Comparison of ENCODE assay signal across 8 mouse cellular contexts in genomic region chr19:38395701-38396632, GRCm38 (mm10). TPM values are rescaled to one million over a fixed set of nuclear protein-coding genes. Genes with fewer than 3 reads are reported as not detected.
DNase-seq lines count a peak whose midpoint lies in the region; ATAC-seq and TF ChIP-seq lines count a peak whose summit lies in the region.

Gene Slc35g1, plus strand, starts transcription at chr19:38395980.

- H3K4me1 ChIP-seq in intestine, postnatal 0 days (replicated peaks; ENCODE audit: control insufficient read depth, insufficient read depth, low read length): no peaks in the 10 kb centered on the region
- H3K4me1 ChIP-seq in liver, adult 2 months (ENCODE audit: control insufficient read depth, insufficient read depth, low read length): peaks cover 14% of the 10 kb centered on the region
- no peaks in the 10 kb centered on the region for H3K4me1 ChIP-seq in stomach, embryonic 14.5 days (ENCODE audit: control insufficient read depth, insufficient read depth, low read length)

- no peaks in the 10 kb centered on the region for H3K9me3 ChIP-seq in intestine, postnatal 0 days (ENCODE audit: control insufficient read depth)
- H3K9me3 ChIP-seq in stomach, embryonic 14.5 days (ENCODE audit: control insufficient read depth, low read depth, low read length): no peaks in the 10 kb centered on the region

- peak; percentile 83 for DNase-seq in adrenal gland, postnatal 14 days
- DNase-seq in embryo, embryonic 9.5 days (ENCODE audit: extremely low spot score): peak; percentile 80
- peak; percentile 81 for DNase-seq in liver, adult 2 months (ENCODE audit: extremely low read depth, low read depth, low spot score)

- H3K9ac ChIP-seq in intestine, postnatal 0 days (ENCODE audit: low read depth, low read length): peak within 1 kb of the TSS; percentile 68
- H3K9ac ChIP-seq in liver, adult 2 months (ENCODE audit: low read depth, low read length): peak within 1 kb of the TSS; percentile 99
- peak within 1 kb of the TSS; percentile 57 for H3K9ac ChIP-seq in stomach, embryonic 14.5 days (replicated peaks; ENCODE audit: low read depth, low read length)

- TF ChIP-seq CTCF in C2C12 (IDR thresholded peaks at IDR 0.05; ENCODE audit: control insufficient read depth, insufficient read depth, insufficient read length): no peak
- no peak for TF ChIP-seq CTCF in intestine, postnatal 0 days (IDR thresholded peaks at IDR 0.05; ENCODE audit: low read depth)
- no peak for TF ChIP-seq CTCF in liver, adult 2 months (IDR thresholded peaks at IDR 0.05; ENCODE audit: low read depth, low read length)

- H3K4me2 ChIP-seq in intestine, postnatal 0 days (replicated peaks; ENCODE audit: low read depth): peak within 1 kb of the TSS; percentile 91
- peak within 1 kb of the TSS; percentile 34 for H3K4me2 ChIP-seq in myocyte (ENCODE audit: low read depth)
- peak within 1 kb of the TSS; percentile 79 for H3K4me2 ChIP-seq in stomach, embryonic 14.5 days (replicated peaks; ENCODE audit: low read depth, low read length)

- no peaks in the 10 kb centered on the region for H3K79me3 ChIP-seq in C2C12 (ENCODE audit: low read depth)

- no peaks in the 10 kb centered on the region for H3K36me3 ChIP-seq in C2C12 (ENCODE audit: control insufficient read depth, insufficient read depth)
- no peaks in the 10 kb centered on the region for H3K36me3 ChIP-seq in intestine, postnatal 0 days (ENCODE audit: control insufficient read depth, insufficient read depth)
- H3K36me3 ChIP-seq in liver, adult 2 months (ENCODE audit: control insufficient read depth, insufficient read depth, low read length): peaks cover 6% of the 10 kb centered on the region
- H3K36me3 ChIP-seq in myocyte (ENCODE audit: control insufficient read depth, insufficient read depth): no peaks in the 10 kb centered on the region
- H3K36me3 ChIP-seq in stomach, embryonic 14.5 days (ENCODE audit: control insufficient read depth, insufficient read depth, low read length): no peaks in the 10 kb centered on the region

- H3K79me2 ChIP-seq in C2C12 (ENCODE audit: control insufficient read depth, insufficient read depth) (no peaks in the 10 kb centered on the region), myocyte (ENCODE audit: control insufficient read depth, insufficient read depth) (no peaks in the 10 kb centered on the region)
- peaks cover 13% of the 10 kb centered on the region; the same call in 1 of the 2 replicates for H3K79me2 ChIP-seq in liver, adult 2 months (ENCODE audit: control insufficient read depth, insufficient read depth, low read length)

- peaks cover 7% of the 10 kb centered on the region for H3K27me3 ChIP-seq in C2C12 (ENCODE audit: control insufficient read depth, insufficient read depth, insufficient read length)
- H3K27me3 ChIP-seq in intestine, postnatal 0 days (replicated peaks; ENCODE audit: control insufficient read depth, insufficient read depth, low read length): no peaks in the 10 kb centered on the region
- no peaks in the 10 kb centered on the region for H3K27me3 ChIP-seq in liver, adult 2 months (ENCODE audit: control insufficient read depth, insufficient read depth, low read length)
- H3K27me3 ChIP-seq in myocyte (ENCODE audit: control insufficient read depth, insufficient read depth, insufficient read length): peaks cover 9% of the 10 kb centered on the region
- H3K27me3 ChIP-seq in stomach, embryonic 14.5 days (ENCODE audit: control insufficient read depth, insufficient read depth, low read length): no peaks in the 10 kb centered on the region

- peak; percentile 84 for ATAC-seq in granulocyte monocyte progenitor cell, adult 5-6 weeks (replicated peaks; ENCODE audit: poor library complexity, severe bottlenecking)
- peak; percentile 78 for ATAC-seq in intestine, postnatal 0 days
- ATAC-seq in stomach, embryonic 14.5 days (ENCODE audit: insufficient number of reproducible peaks, insufficient read depth, low FRiP score, low read depth): peak; percentile 90

- peak within 1 kb of the TSS; percentile 64 for H3K27ac ChIP-seq in intestine, postnatal 0 days (ENCODE audit: low read depth, low read length)
- H3K27ac ChIP-seq in liver, adult 2 months (replicated peaks; ENCODE audit: insufficient read depth, low read depth, low read length): peak within 1 kb of the TSS; percentile 98
- H3K27ac ChIP-seq in stomach, embryonic 14.5 days (ENCODE audit: low read length): no peak within 1 kb of the TSS

- WGBS in intestine, postnatal 0 days: 1% methylated on average over 80 of the region's 90 CpGs
- under 1% methylated on average over 88 of the region's 90 CpGs for WGBS in liver, adult 2 months
- 1% methylated on average over 65 of the region's 90 CpGs for WGBS in stomach, embryonic 14.5 days

- H3K4me3 ChIP-seq in C2C12 (ENCODE audit: insufficient read depth, poor library complexity, severe bottlenecking) (no peak within 1 kb of the TSS), myocyte (no peak within 1 kb of the TSS)
- H3K4me3 ChIP-seq in intestine, postnatal 0 days (ENCODE audit: low read depth, low read length): peak within 1 kb of the TSS; percentile 65
- peak within 1 kb of the TSS; percentile 95 for H3K4me3 ChIP-seq in liver, adult 2 months (ENCODE audit: insufficient read depth, low read depth, low read length)
- peak within 1 kb of the TSS; percentile 54 for H3K4me3 ChIP-seq in stomach, embryonic 14.5 days (ENCODE audit: low read depth, low read length)

- peak; percentile 40; the same call in 1 of the 2 replicates for TF ChIP-seq POLR2A in liver, adult 2 months (IDR thresholded peaks at IDR 0.05; ENCODE audit: extremely low read depth, insufficient read depth, low read length)
- no peak for TF ChIP-seq POLR2A in myocyte (IDR thresholded peaks at IDR 0.05; ENCODE audit: insufficient read length, low read depth)

- peak within 1 kb of the TSS; percentile 54 for H3ac ChIP-seq in C2C12 (ENCODE audit: control insufficient read depth, insufficient read length, low read depth)
- no peak within 1 kb of the TSS for H3ac ChIP-seq in myocyte (ENCODE audit: control insufficient read depth, insufficient read length)

TF ChIP-seq in C2C12, 6 proteins besides CTCF, POLR2A, EP300 and RAD21:
- TF ChIP-seq MYOG (IDR thresholded peaks at IDR 0.05; ENCODE audit: control insufficient read depth, extremely low read depth, insufficient read length) (no peak), MAX (IDR thresholded peaks at IDR 0.05) (no peak), FOSL1 (IDR thresholded peaks at IDR 0.05; ENCODE audit: insufficient read depth, low read length, poor library complexity, severe bottlenecking) (no peak), USF1 (IDR thresholded peaks at IDR 0.05; ENCODE audit: low read depth) (no peak), CEBPB (IDR thresholded peaks at IDR 0.05; ENCODE audit: low read depth) (no peak), MYOD1 (IDR thresholded peaks at IDR 0.05; ENCODE audit: control insufficient read depth, insufficient read length, low read depth) (no peak)

TF ChIP-seq in myocyte, 11 proteins besides CTCF, POLR2A, EP300 and RAD21:
- TF ChIP-seq MYOG (IDR thresholded peaks at IDR 0.05; ENCODE audit: control insufficient read depth in 1 of 3, insufficient read depth in 1 of 3, insufficient read length in 2 of 3, low read depth in 2 of 3) (peak in 2 of 3 experiments; percentile 22 to 41), TCF3 (IDR thresholded peaks at IDR 0.05; ENCODE audit: insufficient read length, low read depth) (no peak)
TF ChIP-seq in myocyte: peak in this region for 1.

RNA-seq across cellular contexts. Expression of gene Slc35g1, which starts in this region (rescaled TPM):
- 0.18 TPM for polyA plus RNA-seq in C2C12 (2012; fragmentation: generic; extraction: Trizol)
- total RNA-seq in adrenal gland, postnatal 14 days (2021): 16.9 and 18.4 TPM in 2 replicates
- 12.1 and 14.0 TPM in 2 replicates for total RNA-seq in granulocyte monocyte progenitor cell, adult 5-6 weeks (2014; fragmentation: Nextera tagmentation)
- 7.9 and 13.2 TPM in 2 replicates for total RNA-seq in granulocyte monocyte progenitor cell, adult 5-6 weeks (2017)
- 7.2 and 7.8 TPM in 2 replicates for polyA plus RNA-seq in intestine, postnatal 0 days (2015; fragmentation: Nextera tagmentation; extraction: Ambion mirVana)
- total RNA-seq in liver, adult 2 months (2014; rRNA removed): 16.3 and 21.2 TPM in 2 replicates
- 4.0 and 4.7 TPM in 2 replicates for polyA plus RNA-seq in liver, adult 2 months (2012; rRNA removed)
- 0.02 TPM for polyA plus RNA-seq in myocyte (2012; fragmentation: generic; extraction: Trizol)
- polyA plus RNA-seq in stomach, embryonic 14.5 days (2014; fragmentation: Nextera tagmentation; extraction: Ambion mirVana): 8.9 and 10.9 TPM in 2 replicates

Comparison
In these comparisons a context has a peak if more than half of its experiments do, and no peak if none do; other contexts are left out.
1. H3K4me3 ChIP-seq: peak in intestine, postnatal 0 days (single experiment), liver, adult 2 months (single experiment) and stomach, embryonic 14.5 days (single experiment); none in C2C12 (single experiment) and myocyte (single experiment).
2. H3K4me2 ChIP-seq: peak in every context shown above with its lines; median percentile 91 in intestine, postnatal 0 days; 79 in stomach, embryonic 14.5 days; 34 in myocyte.
3. Peak in every context shown above with its lines, with median percentiles within 50 percentile points of each other: DNase-seq, ATAC-seq and H3K9ac ChIP-seq.